Mouse (Mus musculus) retina, postnatal 7 days (tissue): ENCODE data around the gene Samsn1.
"Not testable (repeated sequence)": the region's sequence is repeated elsewhere in the genome, so short reads cannot be mapped to it uniquely, and the experiment has no call there.

Source experiments
- DNase-seq: peaks from one replicate; pipeline ENCODE4 v3.0.0-alpha.2; 2012; ENCODE audit warnings: low read depth, low spot score

The Samsn1 gene

DNA sequence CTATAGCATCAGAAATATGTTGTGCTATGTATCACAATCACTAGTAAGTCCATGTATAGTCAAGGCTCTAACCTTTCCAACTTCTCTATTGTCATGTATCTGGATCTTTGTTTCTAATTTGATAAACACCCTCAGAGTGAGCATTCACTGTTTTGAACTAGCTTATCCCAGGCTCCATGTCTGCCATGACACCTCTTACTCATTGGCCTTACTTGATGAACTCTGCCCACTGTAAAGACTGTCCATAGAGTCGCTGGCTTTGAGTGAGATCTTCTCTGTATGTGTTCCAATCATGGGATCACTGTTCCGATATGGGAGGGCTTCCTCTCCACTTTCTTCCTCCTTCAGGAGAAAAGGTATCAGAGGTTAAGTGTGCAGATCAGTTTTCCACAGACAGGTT, 143.2 kb downstream of the Samsn1 start:
- DNase-seq: no peak

- DNase-seq: no peak
Measured at GRCm38 (mm10) chr16:75877170-75877569, 144.9 kb downstream of the Samsn1 start.

DNA sequence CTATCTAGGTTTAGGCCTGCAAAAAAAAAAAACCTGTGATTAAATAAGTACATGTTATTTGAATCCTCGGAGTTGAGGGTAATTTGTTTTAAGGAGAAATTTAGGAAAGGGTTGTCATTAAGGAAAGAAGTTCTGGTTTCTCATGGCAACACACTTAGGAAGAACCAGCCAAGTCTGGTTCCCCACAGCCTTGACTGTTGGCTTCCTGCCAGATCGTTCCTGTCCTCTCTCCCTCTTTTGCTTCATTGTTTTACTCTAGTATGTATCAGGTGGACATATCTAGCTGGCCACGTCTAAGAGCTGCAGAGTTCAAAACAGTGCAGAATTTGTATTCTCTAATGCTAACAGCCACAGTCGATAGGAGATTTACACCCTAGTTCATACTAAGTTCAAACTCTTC, 146.2 kb downstream of the Samsn1 start:
- DNase-seq: no peak

DNA sequence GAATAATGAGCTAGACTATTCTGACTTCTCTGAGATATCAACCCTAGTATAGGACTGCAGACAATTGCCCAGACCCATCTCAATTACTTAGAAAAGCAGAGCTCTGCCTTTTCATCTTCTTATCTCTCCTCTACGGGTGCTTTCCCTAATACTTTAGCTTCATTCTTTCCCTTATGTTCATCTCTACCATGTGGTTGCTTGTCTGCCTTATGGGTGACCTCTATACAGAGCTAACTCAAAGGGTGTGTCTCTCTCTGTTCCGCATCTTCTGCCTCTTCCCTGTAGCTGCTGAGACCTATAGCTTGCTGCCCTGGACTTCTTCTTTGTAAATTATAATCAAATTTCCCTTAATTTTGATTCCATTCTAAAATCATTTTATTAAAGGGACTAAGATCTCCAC, 147.6 kb downstream of the Samsn1 start:
- DNase-seq: no peak

DNA sequence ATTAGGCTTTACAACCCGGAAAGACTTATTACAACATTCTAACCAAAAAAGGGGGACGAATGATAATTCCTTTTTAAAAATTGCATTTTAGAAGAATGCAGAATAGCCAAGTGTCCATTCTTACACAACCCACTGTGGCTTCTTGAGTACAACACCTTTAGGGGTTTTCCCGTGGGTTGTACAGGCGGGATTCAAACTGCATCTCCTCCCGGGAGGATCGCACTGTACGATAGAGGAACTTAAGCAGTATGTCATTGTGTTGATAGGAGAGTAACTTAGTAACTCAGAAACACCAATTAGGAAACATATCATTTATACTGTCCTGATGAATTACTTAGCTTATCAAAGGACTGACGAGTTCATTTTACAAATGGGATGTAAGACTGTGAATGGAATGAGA, 149.8 kb downstream of the Samsn1 start:
- DNase-seq: no peak

DNA sequence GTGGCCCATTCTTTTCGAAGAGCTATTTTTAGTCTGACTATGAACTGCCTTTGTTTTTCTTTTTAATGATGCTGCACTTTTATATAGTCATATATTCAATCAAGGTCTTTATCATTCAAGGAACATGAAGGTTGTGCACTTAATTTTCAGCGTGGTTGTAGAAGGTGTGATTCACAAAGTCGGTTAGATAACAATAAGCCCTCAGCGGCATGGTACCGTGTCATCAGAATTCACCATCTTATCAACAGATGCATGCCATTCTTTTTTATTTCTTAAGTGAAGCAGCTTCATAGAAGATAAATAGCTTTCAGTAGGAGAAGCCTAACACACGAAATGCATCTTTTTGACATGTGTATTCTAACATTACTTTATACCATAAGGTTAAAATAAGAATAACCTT, 154.7 kb downstream of the Samsn1 start:
- no peak for DNase-seq

- DNase-seq: no peak
Measured at GRCm38 (mm10) chr16:75865505-75865904, 156.6 kb downstream of the Samsn1 start.

- DNase-seq: no peak
Measured at GRCm38 (mm10) chr16:75864673-75865072, 157.4 kb downstream of the Samsn1 start.

GRCm38 (mm10) chr16:75856343-75856742, 165.7 kb downstream of the Samsn1 start:
- DNase-seq: no peak

- no peak for DNase-seq
Measured at GRCm38 (mm10) chr16:75855402-75855801, 166.7 kb downstream of the Samsn1 start.

DNA sequence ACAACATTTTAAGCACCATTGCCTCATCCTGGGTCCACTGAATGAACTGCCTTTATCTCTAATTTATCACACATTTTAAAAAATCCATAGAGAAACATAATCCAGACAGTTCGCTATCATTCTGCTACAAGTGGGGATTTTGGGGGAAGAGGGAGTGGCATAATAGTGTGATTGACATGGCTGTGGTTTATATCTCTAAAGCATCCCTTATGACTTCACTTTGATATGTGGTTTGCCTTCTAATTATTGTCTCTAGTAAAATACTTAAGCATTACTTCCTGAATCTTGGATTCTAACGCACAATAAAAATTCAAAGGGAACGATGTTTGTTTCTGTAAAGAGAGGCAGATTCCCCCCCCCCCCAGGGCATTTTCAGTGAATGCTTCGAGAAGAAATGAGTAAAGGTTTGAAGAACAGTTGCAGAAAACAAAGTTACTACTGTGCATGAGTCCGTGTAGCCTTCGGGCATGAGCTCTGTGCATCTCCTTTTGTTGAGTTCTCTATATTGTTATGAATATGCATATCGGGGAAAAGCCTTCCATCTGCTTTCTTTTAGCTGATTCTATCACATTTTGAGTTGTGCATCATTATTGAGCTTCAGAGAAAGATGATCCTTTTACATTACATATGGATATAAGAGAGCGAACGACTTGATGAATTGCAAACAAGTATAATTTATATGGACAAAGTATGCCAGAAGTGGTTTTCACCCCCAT, 168.4 kb downstream of the Samsn1 start:
- no peak for DNase-seq

DNA sequence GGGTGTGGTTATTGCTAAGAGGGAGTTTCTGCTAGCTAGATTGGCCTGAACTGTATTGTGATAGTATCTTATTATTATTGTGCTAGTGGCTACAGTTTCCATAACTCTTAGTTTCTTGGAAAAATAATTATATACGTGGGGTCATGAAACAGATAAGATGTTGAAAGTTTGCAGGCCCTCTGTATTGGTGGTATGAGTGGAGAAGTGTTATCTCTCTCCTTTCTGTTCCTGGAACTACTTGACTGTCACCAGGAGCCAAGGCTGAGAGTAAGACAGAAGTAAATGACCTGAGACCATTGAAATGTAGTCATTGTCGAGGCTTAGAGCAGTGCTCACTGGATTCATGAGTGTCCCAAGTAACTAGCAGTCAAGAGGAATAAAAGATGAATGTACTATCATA, 169.6 kb downstream of the Samsn1 start:
- no peak for DNase-seq

- no peak for DNase-seq
Measured at GRCm38 (mm10) chr16:75849039-75849438, 173.0 kb downstream of the Samsn1 start.

DNA sequence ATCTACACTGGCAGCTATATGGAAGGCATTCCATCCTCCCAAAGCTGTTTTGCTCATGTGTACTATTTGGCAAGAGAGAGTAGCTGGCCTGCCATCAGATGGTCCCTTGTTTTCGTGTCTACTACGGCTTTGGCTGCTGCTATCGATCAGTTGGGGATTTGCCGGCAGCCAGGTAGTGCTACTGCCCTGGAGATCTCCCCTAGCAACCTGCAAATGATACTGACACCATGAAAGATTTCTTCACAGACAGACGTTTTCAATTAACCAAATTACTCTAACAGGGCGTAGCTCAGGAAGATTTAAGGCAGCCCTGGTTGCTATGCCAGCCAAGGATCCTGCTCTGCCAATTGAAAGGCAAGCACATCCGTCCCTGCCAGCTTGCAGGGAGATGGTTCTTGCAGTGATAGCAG, 178.4 kb downstream of the Samsn1 start:
- no peak for DNase-seq

- DNase-seq: no peak
Measured at GRCm38 (mm10) chr16:75843031-75843430, 179.1 kb downstream of the Samsn1 start.

- no peak for DNase-seq
Measured at GRCm38 (mm10) chr16:75842569-75842968, 179.5 kb downstream of the Samsn1 start.

DNA sequence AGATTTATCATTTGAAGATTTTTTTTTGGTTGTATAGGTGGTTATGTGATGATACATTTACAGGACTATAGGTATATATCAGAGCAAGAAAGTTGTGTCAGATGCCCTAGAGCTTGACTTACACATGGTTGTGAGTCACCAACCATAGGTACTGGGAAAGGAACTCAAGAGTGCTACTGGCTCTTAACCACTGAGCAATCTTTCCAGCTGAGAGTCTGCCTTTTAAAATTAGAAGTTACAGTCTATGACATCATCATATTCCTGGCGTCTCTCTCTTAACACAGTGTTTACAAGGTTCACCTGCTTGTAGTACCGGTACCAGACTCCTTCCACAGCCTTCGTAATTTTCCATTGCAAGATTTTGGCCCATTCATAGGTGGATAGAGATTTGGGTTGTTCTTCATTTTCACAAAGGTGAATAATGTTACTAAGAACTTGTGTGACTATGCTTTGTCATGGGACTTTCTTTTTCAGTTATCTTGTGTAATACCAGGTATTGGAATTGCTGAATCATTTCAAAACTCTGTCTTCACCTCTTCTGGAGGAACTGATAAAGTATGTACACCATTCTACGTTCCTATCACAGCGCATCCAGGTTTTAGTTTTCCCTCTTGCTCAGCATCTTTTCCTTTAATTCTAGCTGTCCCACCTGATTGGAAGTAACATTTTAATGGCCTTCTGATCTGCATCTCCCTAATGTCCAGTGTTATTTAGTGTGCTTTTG, 184.2 kb downstream of the Samsn1 start:
- no peak for DNase-seq

DNA sequence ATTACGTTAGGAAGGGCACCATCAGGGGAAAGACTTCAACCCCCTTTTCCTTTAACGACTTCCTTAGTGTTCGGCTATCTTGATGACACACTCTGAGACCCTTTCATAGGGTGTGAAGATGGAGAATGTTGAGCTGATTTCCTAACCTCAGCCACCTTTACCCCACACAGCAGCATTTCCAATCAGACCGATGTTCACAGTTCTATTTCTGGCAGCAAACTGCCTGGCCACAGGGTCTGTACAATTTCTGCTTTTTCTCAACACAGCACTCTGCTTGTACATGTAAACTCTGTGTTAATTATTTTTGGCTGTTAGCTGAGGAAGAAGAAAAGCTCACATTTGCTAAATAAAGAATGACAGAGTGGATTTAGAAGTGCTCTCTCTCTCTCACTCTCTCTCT, 190.7 kb downstream of the Samsn1 start:
- no peak for DNase-seq

GRCm38 (mm10) chr16:75826949-75827348, 195.1 kb downstream of the Samsn1 start:
- not testable (repeated sequence) for DNase-seq

GRCm38 (mm10) chr16:75826498-75826897, 195.6 kb downstream of the Samsn1 start:
- DNase-seq: no peak

- DNase-seq: no peak
Measured at GRCm38 (mm10) chr16:75823226-75823625, 198.9 kb downstream of the Samsn1 start.

DNA sequence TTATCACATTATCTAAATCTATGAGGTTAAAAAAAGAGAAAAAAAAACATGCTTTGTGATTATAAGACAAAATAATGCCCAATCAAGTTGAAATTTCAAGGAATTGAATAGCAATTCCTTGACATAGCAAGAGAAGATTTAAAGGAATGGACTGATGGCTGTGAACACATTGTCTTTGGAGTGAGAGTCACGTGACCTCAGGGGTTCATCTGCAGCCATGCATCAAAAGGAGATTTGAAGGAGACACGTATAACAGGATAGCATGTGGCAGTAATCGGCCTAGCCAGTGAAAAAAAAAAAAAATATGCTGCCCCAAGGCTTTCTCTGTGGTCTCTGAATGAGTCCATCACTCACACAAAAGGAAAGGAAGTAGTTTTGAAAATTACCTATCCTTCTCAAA, 201.1 kb downstream of the Samsn1 start:
- peak; percentile 6 for DNase-seq
